Mouse (Mus musculus): ENCODE data around the gene Appl2. TPM values are rescaled to one million over a fixed set of nuclear protein-coding genes. Genes with fewer than 3 reads are reported as not detected.
"Not testable (repeated sequence)": the region's sequence is repeated elsewhere in the genome, so short reads cannot be mapped to it uniquely, and the experiment has no call there.

Gene Appl2
- total and polyA plus RNA-seq, 3 experiments, result 11.1 to 26.3 (median 15.7) TPM

DNA sequence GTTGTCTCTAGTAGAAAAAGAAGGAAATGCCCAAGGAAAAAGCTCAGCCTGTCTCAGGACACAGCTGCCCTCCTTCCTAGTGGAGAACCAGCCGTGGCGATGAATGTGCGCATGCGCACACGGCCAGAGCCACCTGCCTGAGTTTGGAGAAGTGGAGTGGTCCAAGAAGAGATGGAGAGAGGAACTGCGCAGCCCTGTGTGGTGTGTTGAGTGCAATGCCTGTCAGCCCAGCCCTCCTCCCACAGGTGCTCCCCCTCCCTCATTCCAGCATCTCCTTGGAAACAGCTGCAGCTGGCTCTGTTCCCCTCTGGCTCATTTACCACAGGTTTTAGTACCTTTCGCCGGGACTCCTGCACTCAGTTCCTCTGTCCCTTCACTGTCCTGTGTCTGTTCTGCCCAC is 13.4 kb upstream of the Appl2 start:
- H3K4me3 ChIP-seq (ENCODE audit: low read depth, low read length), result no peak overlapping the region
- no peak for DNase-seq (ENCODE audit: low spot score)
- H3K27me3 ChIP-seq (ENCODE audit: insufficient read depth, low read length), result peaks cover 4% of the 10 kb centered on the region
- no peak for TF ChIP-seq TAL1 (conservative IDR thresholded peaks at IDR 0.05; ENCODE audit: low read depth, low read length)
- TF ChIP-seq CTCF (IDR thresholded peaks at IDR 0.05; ENCODE audit: low read depth, low read length), result no peak
- no peak for TF ChIP-seq GATA1 (IDR thresholded peaks at IDR 0.05; ENCODE audit: borderline replicate concordance, low read length)
- TF ChIP-seq POLR2AphosphoS5 (IDR thresholded peaks at IDR 0.05; ENCODE audit: insufficient replicate concordance, low read depth, low read length), result no peak
- no peak for TF ChIP-seq GATA2 (IDR thresholded peaks at IDR 0.05; ENCODE audit: borderline replicate concordance, low read depth, low read length)
- H3K4me1 ChIP-seq (ENCODE audit: insufficient read depth, low read depth, low read length), result no peaks in the 10 kb centered on the region
- no peaks in the 10 kb centered on the region for H3K36me3 ChIP-seq (replicated peaks)
- ATAC-seq (ENCODE audit: extremely low read depth, insufficient number of reproducible peaks, low FRiP score, poor library complexity, severe bottlenecking), result no peak
- no peaks in the 10 kb centered on the region for H3K9me3 ChIP-seq (replicated peaks)

DNA sequence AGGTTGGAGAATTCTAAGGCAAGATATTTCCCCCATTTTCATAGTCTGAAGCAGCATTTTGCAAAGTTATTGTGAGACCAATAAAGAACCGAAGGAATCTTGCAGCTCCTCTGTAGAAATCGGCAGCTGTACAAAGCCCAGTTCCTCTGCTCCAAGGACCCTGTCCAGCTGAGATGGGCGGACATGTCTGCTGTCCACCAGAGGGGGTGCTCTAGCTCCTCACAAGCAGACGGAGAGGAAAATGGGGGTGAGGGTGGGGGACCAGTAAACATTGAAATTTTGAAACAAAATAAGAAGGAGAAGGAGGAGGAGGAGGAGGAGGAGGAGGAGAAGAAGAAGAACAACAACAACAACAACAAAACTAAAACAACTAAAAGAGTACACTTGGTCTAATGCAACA is 12.1 kb upstream of the Appl2 start:
- DNase-seq (ENCODE audit: low spot score) (no peak), ATAC-seq (ENCODE audit: extremely low read depth, insufficient number of reproducible peaks, low FRiP score, poor library complexity, severe bottlenecking) (no peak)
- Histone ChIP-seq H3K4me1 (ENCODE audit: insufficient read depth, low read depth, low read length) (no peaks in the 10 kb centered on the region), H3K27me3 (ENCODE audit: insufficient read depth, low read length) (peaks cover 8% of the 10 kb centered on the region), H3K4me3 (ENCODE audit: low read depth, low read length) (no peak overlapping the region), H3K9me3 (replicated peaks) (peaks cover 2% of the 10 kb centered on the region), H3K36me3 (replicated peaks) (no peaks in the 10 kb centered on the region)
- TF ChIP-seq POLR2AphosphoS5 (IDR thresholded peaks at IDR 0.05; ENCODE audit: insufficient replicate concordance, low read depth, low read length) (no peak), GATA2 (IDR thresholded peaks at IDR 0.05; ENCODE audit: borderline replicate concordance, low read depth, low read length) (no peak), GATA1 (IDR thresholded peaks at IDR 0.05; ENCODE audit: borderline replicate concordance, low read length) (no peak), CTCF (IDR thresholded peaks at IDR 0.05; ENCODE audit: low read depth, low read length) (no peak), TAL1 (conservative IDR thresholded peaks at IDR 0.05; ENCODE audit: low read depth, low read length) (no peak)

DNA sequence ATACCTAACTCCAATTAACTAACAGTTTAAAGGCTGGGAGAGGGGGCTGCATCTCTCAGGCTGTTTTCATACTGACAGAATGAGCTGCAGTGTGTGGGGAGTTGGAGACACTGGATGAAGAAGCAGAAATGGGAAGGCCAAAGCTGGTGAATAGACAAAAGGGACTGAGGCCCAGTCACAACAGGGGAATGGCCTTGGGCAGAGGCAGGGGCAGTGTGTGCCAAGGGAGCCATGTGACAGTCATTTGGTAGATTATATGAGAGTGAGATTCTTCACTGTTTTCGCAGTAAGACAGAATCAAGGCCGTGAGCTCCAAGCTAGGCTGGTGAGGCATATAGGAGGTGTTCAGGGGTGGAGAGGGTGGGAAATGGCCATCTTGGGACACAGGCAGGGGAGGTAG is 6.1 kb upstream of the Appl2 start:
- Histone ChIP-seq H3K4me1 (ENCODE audit: insufficient read depth, low read depth, low read length) (no peaks in the 10 kb centered on the region), H3K36me3 (replicated peaks) (no peaks in the 10 kb centered on the region), H3K4me3 (ENCODE audit: low read depth, low read length) (no peak overlapping the region), H3K27me3 (ENCODE audit: insufficient read depth, low read length) (peaks cover 21% of the 10 kb centered on the region), H3K9me3 (replicated peaks) (peaks cover 2% of the 10 kb centered on the region)
- DNase-seq (ENCODE audit: low spot score), result no peak
- no peak for TF ChIP-seq GATA2 (IDR thresholded peaks at IDR 0.05; ENCODE audit: borderline replicate concordance, low read depth, low read length)
- TF ChIP-seq TAL1 (conservative IDR thresholded peaks at IDR 0.05; ENCODE audit: low read depth, low read length), result no peak
- TF ChIP-seq POLR2AphosphoS5 (IDR thresholded peaks at IDR 0.05; ENCODE audit: insufficient replicate concordance, low read depth, low read length), result no peak
- TF ChIP-seq CTCF (IDR thresholded peaks at IDR 0.05; ENCODE audit: low read depth, low read length), result no peak
- no peak for TF ChIP-seq GATA1 (IDR thresholded peaks at IDR 0.05; ENCODE audit: borderline replicate concordance, low read length)
- ATAC-seq (ENCODE audit: extremely low read depth, insufficient number of reproducible peaks, low FRiP score, poor library complexity, severe bottlenecking), result no peak

DNA sequence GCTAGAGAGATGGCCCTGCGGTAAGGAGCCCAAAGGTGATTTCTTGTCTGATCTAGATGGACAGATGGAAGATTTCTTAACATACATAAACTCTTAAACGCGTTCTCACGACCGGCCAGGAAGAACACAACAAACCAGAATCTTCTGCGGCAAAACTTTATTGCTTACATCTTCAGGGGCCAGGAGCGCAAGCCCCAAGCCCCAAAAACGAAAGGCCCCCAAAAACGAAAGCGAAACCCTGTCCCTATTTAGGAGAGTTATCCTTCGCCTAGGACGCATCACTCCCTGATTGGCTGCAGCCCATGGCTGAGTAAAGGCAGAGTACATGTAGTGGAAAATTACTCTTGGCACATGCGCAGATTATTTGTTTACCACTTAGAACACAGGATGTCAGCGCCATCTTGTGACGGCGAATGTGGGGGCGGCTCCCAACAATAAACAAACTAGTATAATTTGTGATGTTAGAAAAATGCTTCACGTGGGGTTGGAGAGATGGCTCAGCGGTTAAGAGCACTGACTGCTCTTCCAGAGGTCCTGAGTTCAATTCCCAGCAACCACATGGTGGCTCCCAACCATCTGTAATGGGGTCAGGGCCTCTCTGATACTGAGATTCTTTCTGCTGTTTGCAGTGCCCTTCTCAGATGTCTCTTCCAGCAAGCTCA is 3.8 kb upstream of the Appl2 start:
- H3K36me3 ChIP-seq (replicated peaks); DNase-seq (ENCODE audit: low spot score); H3K9me3 ChIP-seq (replicated peaks); H3K4me3 ChIP-seq (ENCODE audit: low read depth, low read length); ATAC-seq (ENCODE audit: extremely low read depth, insufficient number of reproducible peaks, low FRiP score, poor library complexity, severe bottlenecking): not testable (repeated sequence)
- H3K27me3 ChIP-seq (ENCODE audit: insufficient read depth, low read length), result peaks cover 35% of the 10 kb centered on the region
- H3K4me1 ChIP-seq (ENCODE audit: insufficient read depth, low read depth, low read length), result peaks cover 12% of the 10 kb centered on the region

DNA sequence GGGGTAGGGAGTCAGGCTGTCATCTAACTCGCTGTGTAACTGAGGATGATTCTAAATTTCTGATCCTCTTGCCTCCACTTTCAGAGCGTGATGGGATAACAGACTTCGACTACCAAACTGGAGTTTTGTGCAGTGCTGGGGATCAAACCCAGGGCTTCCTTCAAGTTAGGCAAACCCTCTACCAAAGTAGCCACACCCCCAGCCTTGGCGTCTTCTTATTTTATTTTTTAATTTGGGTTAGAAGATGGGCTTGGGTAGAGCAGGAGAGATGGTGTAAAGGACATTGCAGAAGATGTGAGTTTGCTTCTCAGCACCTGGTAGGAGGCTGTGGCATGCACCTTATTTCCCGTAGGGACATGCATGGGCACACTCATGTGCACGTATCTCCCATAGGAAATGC is 499 bp upstream of the Appl2 start:
- no peak for DNase-seq (ENCODE audit: low spot score)
- ATAC-seq (ENCODE audit: extremely low read depth, insufficient number of reproducible peaks, low FRiP score, poor library complexity, severe bottlenecking), result no peak
- peak overlapping the region; percentile 71; the same call in 1 of the 2 replicates for H3K4me3 ChIP-seq (ENCODE audit: low read depth, low read length)
- TF ChIP-seq GATA2 (IDR thresholded peaks at IDR 0.05; ENCODE audit: borderline replicate concordance, low read depth, low read length) (no peak), GATA1 (IDR thresholded peaks at IDR 0.05; ENCODE audit: borderline replicate concordance, low read length) (no peak), TAL1 (conservative IDR thresholded peaks at IDR 0.05; ENCODE audit: low read depth, low read length) (no peak), CTCF (IDR thresholded peaks at IDR 0.05; ENCODE audit: low read depth, low read length) (no peak), POLR2AphosphoS5 (IDR thresholded peaks at IDR 0.05; ENCODE audit: insufficient replicate concordance, low read depth, low read length) (no peak)
- no peaks in the 10 kb centered on the region for H3K36me3 ChIP-seq (replicated peaks)
- peaks cover 36% of the 10 kb centered on the region for H3K4me1 ChIP-seq (ENCODE audit: insufficient read depth, low read depth, low read length)
- H3K9me3 ChIP-seq (replicated peaks), result no peaks in the 10 kb centered on the region
- peaks cover 51% of the 10 kb centered on the region for H3K27me3 ChIP-seq (ENCODE audit: insufficient read depth, low read length)

DNA sequence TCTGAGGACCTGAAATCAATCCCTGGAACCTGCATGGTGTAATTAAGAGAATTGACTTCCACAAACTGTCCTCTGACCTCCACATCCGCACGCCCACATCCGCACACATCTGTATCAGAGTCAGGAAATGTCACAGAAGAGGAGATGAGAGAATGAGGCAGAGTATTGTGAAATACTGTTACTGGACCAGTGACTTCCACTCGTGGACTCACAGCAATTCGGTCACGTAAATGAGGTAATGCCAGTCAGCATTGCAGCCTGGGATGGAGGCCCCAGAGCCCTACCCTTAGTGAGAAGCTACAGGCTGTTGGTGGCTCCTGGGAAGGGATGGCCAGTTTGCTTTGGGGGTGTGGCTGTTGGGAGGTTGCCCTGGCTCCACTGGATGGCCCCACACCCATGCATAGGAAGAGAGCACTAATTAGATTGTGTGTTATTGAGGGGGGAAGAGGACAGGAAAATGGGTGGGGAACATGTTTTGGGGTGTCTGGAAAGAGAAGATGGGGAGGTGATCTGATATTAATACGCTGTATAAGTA is 2.1 kb downstream of the Appl2 start:
- Histone ChIP-seq H3K36me3 (replicated peaks) (no peaks in the 10 kb centered on the region), H3K27me3 (ENCODE audit: insufficient read depth, low read length) (peaks cover 66% of the 10 kb centered on the region), H3K4me1 (ENCODE audit: insufficient read depth, low read depth, low read length) (peaks cover 45% of the 10 kb centered on the region), H3K9me3 (replicated peaks) (no peaks in the 10 kb centered on the region), H3K4me3 (ENCODE audit: low read depth, low read length) (no peak overlapping the region)
- ATAC-seq (ENCODE audit: extremely low read depth, insufficient number of reproducible peaks, low FRiP score, poor library complexity, severe bottlenecking) (no peak), DNase-seq (ENCODE audit: low spot score) (no peak)
- TF ChIP-seq GATA1 (IDR thresholded peaks at IDR 0.05; ENCODE audit: borderline replicate concordance, low read length), result no peak
- no peak for TF ChIP-seq CTCF (IDR thresholded peaks at IDR 0.05; ENCODE audit: low read depth, low read length)
- no peak for TF ChIP-seq GATA2 (IDR thresholded peaks at IDR 0.05; ENCODE audit: borderline replicate concordance, low read depth, low read length)
- TF ChIP-seq POLR2AphosphoS5 (IDR thresholded peaks at IDR 0.05; ENCODE audit: insufficient replicate concordance, low read depth, low read length), result no peak
- TF ChIP-seq TAL1 (conservative IDR thresholded peaks at IDR 0.05; ENCODE audit: low read depth, low read length), result no peak
